Mouse (Mus musculus): Measurements from ENCODE around the gene Itga1. TPM values are rescaled to one million over a fixed set of nuclear protein-coding genes. Genes with fewer than 3 reads are reported as not detected.

Itga1 gene
- polyA plus RNA-seq, 1 experiment: 3.3 TPM

- Histone ChIP-seq H3K4me3 (ENCODE audit: insufficient read depth, low read length) (no peak overlapping the region), H3K4me1 (ENCODE audit: control insufficient read depth, insufficient read depth, low read length) (no peaks in the 10 kb centered on the region)
- TF ChIP-seq CTCF (IDR thresholded peaks at IDR 0.05; ENCODE audit: extremely low read depth, insufficient read depth, low read length) (no peak), POLR2A (IDR thresholded peaks at IDR 0.05; ENCODE audit: extremely low read depth, insufficient read depth, low read length) (no peak)
Measured at GRCm38 (mm10) chr13:115035387-115035786, 66.4 kb downstream of the Itga1 start.

DNA sequence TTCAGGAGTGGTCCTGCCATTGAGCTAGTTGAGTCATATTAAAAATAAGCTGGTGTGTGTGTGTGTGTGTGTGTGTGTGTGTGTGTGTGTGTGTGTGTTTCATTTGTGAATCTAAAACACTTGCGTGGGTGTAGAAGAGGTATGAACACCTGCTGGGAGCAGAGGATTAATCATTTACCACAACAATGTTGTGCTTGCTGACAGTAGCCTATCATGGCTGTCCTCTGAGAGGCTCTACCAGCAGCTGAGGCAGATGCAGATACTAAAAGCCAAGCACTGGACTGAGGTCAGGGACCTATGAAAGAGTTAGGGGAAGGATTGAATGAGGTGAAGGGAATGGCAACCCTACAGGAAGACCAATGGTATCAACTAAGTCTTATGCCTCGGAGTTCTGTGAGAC lies 68.6 kb downstream of the Itga1 start:
- no peak overlapping the region for H3K27ac ChIP-seq (ENCODE audit: insufficient read depth, low read length)
- no peaks in the 10 kb centered on the region for H3K4me1 ChIP-seq (ENCODE audit: control insufficient read depth, insufficient read depth, low read length)
- H3K4me3 ChIP-seq (ENCODE audit: insufficient read depth, low read length): no peak overlapping the region
- TF ChIP-seq CTCF (IDR thresholded peaks at IDR 0.05; ENCODE audit: extremely low read depth, insufficient read depth, low read length): no peak
- TF ChIP-seq POLR2A (IDR thresholded peaks at IDR 0.05; ENCODE audit: extremely low read depth, insufficient read depth, low read length): no peak

More at GRCm38 (mm10) chr13:115035387-115035786, 66.4 kb downstream of the Itga1 start:
- no peak overlapping the region for H3K27ac ChIP-seq (ENCODE audit: insufficient read depth, low read length)

DNA sequence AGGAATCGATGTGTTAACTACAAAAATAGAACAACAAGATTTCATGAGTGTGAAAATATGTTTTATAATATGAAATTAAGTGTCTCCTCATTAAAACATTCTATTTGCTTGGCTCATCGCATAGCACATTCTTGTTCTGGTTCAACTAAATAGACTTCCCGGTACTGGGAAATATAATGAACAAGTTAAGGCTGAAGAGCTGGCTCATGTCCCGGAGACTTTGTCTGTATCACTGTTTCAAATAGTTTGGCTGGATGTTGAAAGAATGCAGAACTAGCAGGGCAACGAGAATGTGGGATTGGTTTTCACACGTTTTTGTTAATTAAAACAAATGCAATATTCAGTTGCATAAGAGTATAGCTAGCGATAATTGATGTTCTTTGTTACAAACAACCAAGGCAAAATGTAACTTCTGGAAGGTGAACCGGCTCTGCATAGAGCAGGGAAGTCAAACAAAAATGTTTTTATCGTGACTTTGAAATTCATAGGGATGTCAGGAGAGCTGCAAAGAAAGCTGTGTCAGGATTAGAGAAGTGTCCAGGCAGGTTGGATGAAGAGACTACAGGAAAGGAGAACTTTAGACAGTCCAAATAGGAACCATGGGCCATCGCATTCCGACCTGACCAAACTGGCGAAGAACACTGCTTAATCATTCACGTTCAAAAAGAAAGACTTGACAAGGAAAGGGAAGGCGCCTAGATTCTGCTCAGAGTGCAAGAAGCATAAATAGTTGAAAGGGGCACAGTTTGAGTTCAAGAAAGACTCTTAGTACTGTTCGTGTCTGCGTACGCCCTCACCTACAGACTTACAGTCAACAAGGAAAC lies 70.4 kb downstream of the Itga1 start:
- no peaks in the 10 kb centered on the region for H3K4me1 ChIP-seq (ENCODE audit: control insufficient read depth, insufficient read depth, low read length)
- H3K27ac ChIP-seq (ENCODE audit: insufficient read depth, low read length): no peak overlapping the region
- H3K4me3 ChIP-seq (ENCODE audit: insufficient read depth, low read length): no peak overlapping the region
- no peak for TF ChIP-seq POLR2A (IDR thresholded peaks at IDR 0.05; ENCODE audit: extremely low read depth, insufficient read depth, low read length)
- no peak for TF ChIP-seq CTCF (IDR thresholded peaks at IDR 0.05; ENCODE audit: extremely low read depth, insufficient read depth, low read length)

DNA sequence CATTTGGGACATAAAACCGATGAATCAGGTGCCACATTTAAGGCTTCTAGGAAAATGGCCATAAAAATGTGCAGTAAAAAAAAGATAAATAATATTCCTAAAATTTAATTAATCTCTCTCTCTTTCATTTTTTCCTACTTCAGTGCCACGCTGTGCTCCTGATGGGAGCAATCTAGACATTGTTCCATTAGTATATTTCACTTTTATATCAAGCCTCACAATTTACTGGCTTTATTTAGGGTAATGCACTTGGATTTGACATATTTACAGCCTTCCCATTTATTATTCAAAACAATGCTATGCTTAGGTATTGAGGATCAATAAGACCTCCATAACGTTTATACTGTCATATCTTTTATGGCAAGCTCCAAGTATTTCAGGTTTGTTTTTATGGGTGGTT lies 76.4 kb downstream of the Itga1 start:
- Histone ChIP-seq H3K4me1 (ENCODE audit: control insufficient read depth, insufficient read depth, low read length) (no peaks in the 10 kb centered on the region), H3K27ac (ENCODE audit: insufficient read depth, low read length) (no peak overlapping the region), H3K4me3 (ENCODE audit: insufficient read depth, low read length) (no peak overlapping the region)
- TF ChIP-seq CTCF (IDR thresholded peaks at IDR 0.05; ENCODE audit: extremely low read depth, insufficient read depth, low read length): no peak
- TF ChIP-seq POLR2A (IDR thresholded peaks at IDR 0.05; ENCODE audit: extremely low read depth, insufficient read depth, low read length): no peak

GRCm38 (mm10) chr13:115022117-115022787 lies 79.5 kb downstream of the Itga1 start:
- H3K4me3 ChIP-seq (ENCODE audit: insufficient read depth, low read length): no peak overlapping the region
- H3K4me1 ChIP-seq (ENCODE audit: control insufficient read depth, insufficient read depth, low read length): no peaks in the 10 kb centered on the region; the same call in 1 of the 2 replicates
- TF ChIP-seq POLR2A (IDR thresholded peaks at IDR 0.05; ENCODE audit: extremely low read depth, insufficient read depth, low read length): no peak
- no peak for TF ChIP-seq CTCF (IDR thresholded peaks at IDR 0.05; ENCODE audit: extremely low read depth, insufficient read depth, low read length)
- no peak overlapping the region for H3K27ac ChIP-seq (ENCODE audit: insufficient read depth, low read length)

- H3K4me3 ChIP-seq (ENCODE audit: insufficient read depth, low read length): no peak overlapping the region
- no peaks in the 10 kb centered on the region; the same call in 1 of the 2 replicates for H3K4me1 ChIP-seq (ENCODE audit: control insufficient read depth, insufficient read depth, low read length)
- H3K27ac ChIP-seq (ENCODE audit: insufficient read depth, low read length): no peak overlapping the region
- TF ChIP-seq POLR2A (IDR thresholded peaks at IDR 0.05; ENCODE audit: extremely low read depth, insufficient read depth, low read length): no peak
- TF ChIP-seq CTCF (IDR thresholded peaks at IDR 0.05; ENCODE audit: extremely low read depth, insufficient read depth, low read length): no peak
Measured at GRCm38 (mm10) chr13:115021411-115021810, 80.4 kb downstream of the Itga1 start.

GRCm38 (mm10) chr13:115020727-115021126 lies 81.0 kb downstream of the Itga1 start:
- Histone ChIP-seq H3K4me3 (ENCODE audit: insufficient read depth, low read length) (no peak overlapping the region), H3K27ac (ENCODE audit: insufficient read depth, low read length) (no peak overlapping the region)
- TF ChIP-seq CTCF (IDR thresholded peaks at IDR 0.05; ENCODE audit: extremely low read depth, insufficient read depth, low read length) (no peak), POLR2A (IDR thresholded peaks at IDR 0.05; ENCODE audit: extremely low read depth, insufficient read depth, low read length) (no peak)

GRCm38 (mm10) chr13:115017545-115017944 lies 84.2 kb downstream of the Itga1 start:
- H3K4me3 ChIP-seq (ENCODE audit: insufficient read depth, low read length): no peak overlapping the region
- H3K4me1 ChIP-seq (ENCODE audit: control insufficient read depth, insufficient read depth, low read length): no peaks in the 10 kb centered on the region; the same call in 1 of the 2 replicates
- TF ChIP-seq POLR2A (IDR thresholded peaks at IDR 0.05; ENCODE audit: extremely low read depth, insufficient read depth, low read length): no peak
- TF ChIP-seq CTCF (IDR thresholded peaks at IDR 0.05; ENCODE audit: extremely low read depth, insufficient read depth, low read length): no peak
- H3K27ac ChIP-seq (ENCODE audit: insufficient read depth, low read length): no peak overlapping the region

More at GRCm38 (mm10) chr13:115020727-115021126, 81.0 kb downstream of the Itga1 start:
- no peaks in the 10 kb centered on the region; the same call in 1 of the 2 replicates for H3K4me1 ChIP-seq (ENCODE audit: control insufficient read depth, insufficient read depth, low read length)

DNA sequence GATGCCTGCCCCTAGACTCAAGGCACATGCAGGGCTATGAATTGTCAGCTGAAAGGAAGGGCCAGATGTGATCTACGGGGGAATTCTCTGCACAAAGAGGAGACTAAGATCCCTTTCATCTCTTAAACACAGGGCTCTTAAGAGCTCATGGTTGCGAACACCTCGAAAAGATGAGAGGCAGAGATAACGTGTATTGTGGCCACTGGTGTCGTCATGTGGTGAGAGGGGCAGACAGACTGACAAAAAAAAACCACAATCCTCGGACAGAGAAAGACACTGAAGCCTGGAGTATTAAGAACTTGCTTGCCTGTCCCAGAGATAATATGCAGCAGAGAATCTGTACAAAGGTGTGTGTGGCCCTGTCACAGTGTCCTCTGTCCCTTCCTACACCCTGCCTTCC lies 90.2 kb downstream of the Itga1 start:
- Histone ChIP-seq H3K27ac (ENCODE audit: insufficient read depth, low read length) (no peak overlapping the region), H3K4me1 (ENCODE audit: control insufficient read depth, insufficient read depth, low read length) (no peaks in the 10 kb centered on the region), H3K4me3 (ENCODE audit: insufficient read depth, low read length) (no peak overlapping the region)
- no peak for TF ChIP-seq POLR2A (IDR thresholded peaks at IDR 0.05; ENCODE audit: extremely low read depth, insufficient read depth, low read length)
- TF ChIP-seq CTCF (IDR thresholded peaks at IDR 0.05; ENCODE audit: extremely low read depth, insufficient read depth, low read length): no peak

Measured in cortical plate, adult 2 months (tissue).